Mouse (Mus musculus) left cerebral cortex, adult 9 months (tissue): ENCODE results near the gene Btbd17.

Experiments used
- DNase-seq, 2 experiments: peaks; one replicate each; pipeline ENCODE4 v3.0.0; 2022; ENCODE audit warnings: low spot score in 2 of 2

The Btbd17 gene

DNA sequence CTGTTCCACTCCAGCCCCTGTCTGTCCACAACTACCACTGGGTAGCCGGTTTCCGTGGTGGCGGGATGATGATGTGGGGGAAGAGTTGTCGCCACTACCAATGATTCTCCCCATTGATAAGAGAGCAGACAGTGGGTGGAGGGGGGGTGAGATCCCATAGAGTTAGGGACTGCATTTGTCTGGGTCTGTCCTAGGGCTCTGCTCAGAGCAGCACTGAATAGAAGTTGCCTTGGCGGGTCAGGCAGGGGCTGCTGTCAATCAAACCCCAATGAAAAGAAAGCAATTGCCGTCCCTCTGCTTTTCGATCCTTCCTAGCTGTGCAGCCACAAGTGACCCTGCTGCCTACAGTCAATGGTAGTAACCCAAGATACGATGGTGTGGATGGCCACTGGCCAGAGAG is 8.2 kb upstream of the Btbd17 start:
- DNase-seq, result no peak

DNA sequence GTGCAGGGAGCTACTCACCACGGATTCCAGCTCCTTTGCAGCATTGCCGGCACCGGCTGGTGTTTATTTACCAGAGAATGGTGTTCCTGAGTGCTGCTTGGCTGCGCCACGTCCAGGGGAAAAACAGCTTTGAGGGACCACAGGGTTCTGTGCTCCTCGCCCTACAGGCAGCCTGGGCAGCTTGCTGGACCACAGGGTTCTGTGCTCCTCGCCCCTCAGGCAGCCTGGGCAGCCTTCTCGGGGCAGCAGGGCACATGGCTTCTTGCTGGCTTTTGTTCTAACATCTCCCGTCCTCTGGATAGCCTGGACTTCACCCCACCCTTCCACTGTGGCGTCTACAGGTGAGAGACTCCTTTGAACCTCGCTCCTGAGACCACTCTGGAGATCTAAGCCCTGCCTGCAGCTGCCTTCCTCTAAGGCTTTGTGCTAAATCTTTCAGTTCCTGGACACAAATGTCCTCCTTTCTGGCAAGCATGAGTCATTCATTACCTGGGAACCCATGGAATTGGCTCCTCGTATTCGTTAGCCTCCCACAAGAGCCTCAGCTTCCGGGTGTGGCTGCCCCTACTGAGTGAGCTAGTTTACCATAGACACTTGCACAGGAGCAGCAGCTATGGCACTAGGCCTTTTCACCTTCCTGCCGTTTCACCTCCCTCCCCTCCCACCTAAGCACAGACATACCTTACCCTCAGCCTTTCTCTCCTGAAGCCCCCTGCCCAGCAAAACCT is 7.0 kb upstream of the Btbd17 start:
- DNase-seq, result no peak

DNA sequence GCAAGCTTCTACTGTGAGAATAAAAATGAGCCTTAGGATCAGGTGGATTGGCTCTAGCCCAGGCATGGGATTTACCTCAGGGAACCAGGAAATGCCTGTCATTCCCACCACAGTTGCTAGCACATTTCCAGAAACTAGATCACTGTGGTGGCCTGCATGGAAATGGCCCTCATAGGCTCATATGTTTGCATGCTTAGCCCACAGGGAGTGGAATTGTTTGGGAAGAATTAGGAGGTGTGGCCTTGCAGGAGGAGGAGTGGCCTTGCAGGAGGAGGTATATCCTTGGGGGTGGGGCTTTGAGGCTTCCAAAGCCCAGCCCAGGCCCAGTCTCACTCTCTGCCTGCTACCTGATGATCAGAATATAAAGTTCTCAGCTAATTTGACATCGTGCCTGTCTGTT is 6.2 kb upstream of the Btbd17 start:
- DNase-seq, result no peak

DNA sequence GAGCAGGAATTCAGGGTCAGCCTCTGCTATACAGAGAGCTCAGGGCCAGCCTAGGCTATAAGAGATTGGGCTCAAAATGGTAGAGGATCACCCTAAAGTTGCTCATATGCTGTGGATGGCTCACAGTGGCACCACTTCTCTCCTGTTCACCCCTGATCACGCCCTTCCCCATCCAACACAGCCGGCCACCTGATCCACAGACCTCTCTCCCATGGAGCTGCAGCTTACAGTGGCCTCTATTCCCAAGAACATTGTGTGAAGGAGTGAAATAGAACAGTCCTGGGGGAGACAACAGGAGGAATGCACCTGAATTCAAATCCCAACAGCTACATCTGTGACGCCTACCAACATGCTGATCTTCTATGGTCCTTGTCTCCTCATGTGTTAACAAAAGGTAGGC is 2.9 kb upstream of the Btbd17 start, which contains the start of gene Gpr142:
Gene Gpr142, plus strand, starts transcription at position 301 of the 400 bp plus-strand sequence.
- DNase-seq, result no peak

DNA sequence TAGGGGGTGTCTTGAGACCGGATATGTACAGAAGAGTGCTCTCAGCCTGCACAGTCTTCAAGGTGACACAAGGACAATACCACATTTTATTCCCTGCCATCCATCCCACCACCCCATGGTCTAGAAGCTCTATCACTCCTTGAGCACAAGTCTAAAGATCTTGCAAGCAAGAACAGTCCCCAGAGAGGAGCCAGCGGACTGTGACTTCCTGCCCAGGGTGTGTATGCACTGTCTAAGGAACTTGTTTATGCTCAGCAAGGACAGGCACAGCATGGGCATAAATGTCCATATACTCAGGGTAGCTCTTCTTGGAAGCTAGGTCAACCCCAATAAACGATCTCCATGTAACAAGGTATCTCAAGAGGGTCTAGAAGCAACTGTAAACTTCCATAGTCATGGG is 2.2 kb upstream of the Btbd17 start:
- DNase-seq, result no peak

DNA sequence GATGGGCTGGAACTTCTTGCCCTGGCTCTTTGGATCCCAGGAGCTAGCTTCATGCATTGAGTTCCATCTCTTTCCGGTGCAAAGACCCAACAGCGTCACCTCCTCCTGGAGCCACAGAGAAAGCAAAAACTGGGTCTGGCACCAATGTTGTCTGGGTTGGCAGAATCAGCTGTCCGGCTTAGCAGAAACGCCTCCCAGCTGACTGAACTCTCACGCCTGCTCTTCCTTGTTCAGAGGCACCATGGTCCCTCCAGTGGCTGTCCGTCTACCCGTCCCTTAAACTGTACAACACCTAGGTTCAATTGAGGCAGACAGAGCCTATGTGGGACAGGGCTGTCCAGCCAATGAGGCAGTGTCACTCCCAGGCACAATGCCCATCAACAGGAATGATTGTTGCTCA is 1.4 kb upstream of the Btbd17 start:
- DNase-seq, result no peak

DNA sequence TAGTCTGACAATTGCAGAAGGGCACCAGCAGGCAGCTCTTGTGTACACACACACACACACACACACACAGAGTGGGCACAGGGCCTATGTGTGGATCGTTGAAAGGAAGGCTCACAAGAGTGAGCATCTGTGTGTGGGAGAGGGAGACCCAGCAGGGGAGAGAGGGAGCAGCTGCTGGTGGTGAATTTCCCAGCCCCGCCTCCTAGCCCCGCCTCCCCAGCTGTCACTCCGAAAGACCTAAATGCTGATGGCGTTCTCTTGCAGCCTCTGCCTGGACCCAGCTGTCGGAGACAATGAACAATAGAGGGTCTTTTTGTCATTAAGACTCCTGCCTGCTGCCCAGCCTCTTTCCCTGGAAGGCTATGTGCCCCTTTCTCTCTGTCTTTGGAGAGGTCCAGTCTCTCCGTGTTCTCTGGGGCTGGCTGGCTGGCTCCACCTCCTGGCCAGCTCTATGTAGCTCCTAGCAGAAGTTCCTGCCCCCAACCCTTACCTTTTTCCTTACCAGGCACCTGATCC is 456 bp downstream of the Btbd17 start:
- peak; percentile 88 to 96 for DNase-seq

DNA sequence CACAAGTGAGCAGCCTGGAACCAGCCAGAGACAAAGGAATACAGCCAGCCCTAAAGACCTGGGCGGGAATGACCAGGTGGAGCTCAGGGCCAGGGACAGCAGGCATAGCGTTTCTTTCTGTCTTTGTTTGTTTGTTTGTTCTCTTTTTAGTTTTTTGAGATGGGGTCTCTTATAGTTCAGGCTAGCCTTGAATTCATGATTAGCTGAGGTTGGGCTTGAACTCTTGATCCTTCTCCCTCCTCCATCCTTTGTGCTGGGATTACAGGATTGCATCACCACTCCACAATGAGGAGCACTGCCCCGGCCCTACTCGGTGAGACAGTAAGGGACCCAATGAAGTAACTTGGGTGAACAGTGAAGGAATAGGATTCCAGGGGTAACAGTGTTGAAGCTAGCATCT is 1.1 kb downstream of the Btbd17 start:
- DNase-seq, result no peak

DNA sequence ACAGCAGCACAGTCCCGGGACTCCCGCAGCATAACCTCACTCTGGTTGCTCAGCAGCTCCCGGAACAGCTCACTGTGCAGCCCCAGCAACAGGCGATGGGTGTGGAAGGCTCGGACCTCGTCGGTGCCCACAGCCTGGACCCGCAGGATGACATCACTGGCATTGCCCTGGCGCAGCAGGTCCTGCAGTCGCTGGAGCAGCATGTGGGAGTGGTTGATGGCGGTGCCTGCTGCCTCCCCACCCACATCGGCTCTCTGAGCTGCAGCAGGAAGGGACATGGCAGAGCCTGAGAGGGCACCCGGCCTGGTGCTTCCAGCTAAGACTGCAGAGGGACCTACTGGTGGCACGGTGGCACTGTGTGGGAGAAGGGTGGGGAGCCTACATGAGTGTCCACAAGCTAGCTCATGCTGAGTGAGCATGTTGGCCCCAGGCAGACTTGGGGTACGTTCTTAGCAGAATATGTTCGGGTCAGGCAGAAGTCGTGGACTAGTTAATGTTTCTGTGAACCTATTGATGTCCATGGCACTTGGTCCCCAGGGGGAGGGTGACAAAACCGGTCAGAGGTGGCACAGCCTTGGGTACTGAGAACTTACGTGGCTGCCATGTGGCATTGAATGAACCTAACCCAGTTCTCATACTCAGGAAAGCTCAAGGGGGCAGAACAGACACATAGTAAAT is 1.7 kb downstream of the Btbd17 start:
- DNase-seq, result no peak

DNA sequence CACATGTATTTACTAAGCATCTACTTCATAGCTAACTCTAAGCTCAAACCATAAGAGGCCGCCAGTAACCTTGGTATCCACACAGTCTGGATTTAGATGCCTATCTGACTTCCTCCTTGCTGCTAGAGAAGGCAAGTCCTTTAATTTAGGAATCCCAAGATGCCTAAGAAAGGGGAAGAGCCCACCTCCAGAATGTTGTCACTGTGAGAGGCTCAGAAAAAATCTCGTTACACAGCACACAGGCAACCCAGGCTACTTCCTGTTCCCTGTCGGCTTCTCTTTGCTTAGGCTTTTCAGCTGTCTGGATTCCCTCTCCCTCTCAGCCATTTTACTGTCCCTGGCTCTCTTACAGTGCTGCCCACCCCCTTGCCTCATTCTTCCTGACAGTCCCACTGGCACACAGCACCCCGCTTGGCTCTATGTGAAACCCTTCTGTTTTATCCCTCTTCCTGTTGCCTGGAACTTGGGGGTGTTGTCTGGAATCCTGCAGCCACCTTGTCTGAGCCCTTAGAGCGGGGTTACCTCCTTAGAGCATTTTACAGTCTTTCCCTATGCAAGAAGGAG is 2.7 kb downstream of the Btbd17 start:
- no peak for DNase-seq

DNA sequence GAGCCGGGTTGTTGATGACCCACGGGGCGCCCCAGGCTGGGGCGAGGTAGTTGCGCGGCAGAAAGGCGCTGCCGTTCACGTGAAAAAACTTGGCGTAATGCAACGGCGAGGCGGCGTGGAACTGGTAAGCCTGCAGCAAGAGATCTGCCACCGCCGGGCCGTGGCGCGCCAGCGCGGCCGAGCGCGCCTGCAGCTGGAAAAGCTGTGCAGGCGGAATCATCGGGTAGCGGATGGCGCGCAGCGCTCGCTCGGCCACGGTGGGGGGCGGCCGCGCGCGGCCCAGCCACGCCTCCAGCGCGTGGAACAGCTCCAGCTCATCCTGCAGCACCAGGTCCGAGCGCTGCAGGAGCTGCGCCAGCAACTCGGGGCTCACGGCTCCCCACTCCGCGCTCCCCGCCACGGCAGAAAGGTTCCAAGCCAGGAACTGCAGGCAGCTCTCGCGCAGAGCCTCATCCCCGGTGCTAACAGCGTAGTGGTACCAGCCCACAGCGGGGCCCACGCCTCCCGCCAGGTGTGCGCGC is 3.8 kb downstream of the Btbd17 start:
- peak in 1 of 2 experiments; percentile 49 for DNase-seq

DNA sequence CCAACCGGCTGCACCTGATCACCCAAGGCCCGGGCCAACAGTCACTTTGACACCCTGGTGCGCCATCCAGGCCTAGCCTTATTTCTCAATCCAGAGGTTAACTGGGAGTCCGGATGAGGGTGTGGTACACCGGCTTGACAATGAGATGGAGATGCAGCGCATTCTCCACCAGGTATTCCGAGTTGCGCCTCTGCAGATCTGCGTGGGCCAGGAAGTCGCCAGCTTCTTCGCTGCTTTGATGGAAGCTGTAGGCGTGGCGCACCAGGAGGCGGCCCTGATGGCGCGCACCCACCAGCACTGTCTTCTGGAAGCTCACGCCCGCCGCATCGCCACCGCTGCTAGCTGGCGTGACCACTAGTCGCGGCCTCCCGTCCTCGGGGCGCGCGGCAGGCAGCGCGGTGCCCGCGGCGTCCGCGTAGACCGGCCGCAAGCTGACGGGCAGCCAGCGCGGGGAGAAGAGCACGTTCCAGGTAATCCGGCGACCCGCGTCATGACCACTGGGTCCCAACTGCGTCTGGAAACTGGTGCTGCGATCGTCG is 4.3 kb downstream of the Btbd17 start:
- peak in 1 of 2 experiments; percentile 40 for DNase-seq

DNA sequence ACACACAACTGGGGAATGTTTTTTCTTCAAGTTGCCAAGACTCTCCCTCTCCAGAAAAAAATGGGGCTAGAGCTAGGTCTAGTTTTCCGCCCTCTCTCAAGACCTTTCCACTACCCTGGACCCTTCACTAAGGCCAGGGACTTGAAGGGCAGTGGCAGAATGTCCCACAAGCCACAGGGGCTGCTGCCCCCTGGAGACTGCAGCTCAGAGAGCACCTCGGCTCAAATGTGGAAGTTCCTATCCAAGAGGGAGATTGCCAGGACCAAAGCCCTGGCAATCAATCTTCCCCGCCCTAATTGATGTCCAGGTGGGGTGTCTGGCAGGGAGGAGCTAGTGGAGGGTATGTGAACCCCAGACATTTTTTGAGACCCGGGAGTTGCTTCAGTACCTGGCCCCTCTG is 4.9 kb downstream of the Btbd17 start:
- DNase-seq, result no peak

DNA sequence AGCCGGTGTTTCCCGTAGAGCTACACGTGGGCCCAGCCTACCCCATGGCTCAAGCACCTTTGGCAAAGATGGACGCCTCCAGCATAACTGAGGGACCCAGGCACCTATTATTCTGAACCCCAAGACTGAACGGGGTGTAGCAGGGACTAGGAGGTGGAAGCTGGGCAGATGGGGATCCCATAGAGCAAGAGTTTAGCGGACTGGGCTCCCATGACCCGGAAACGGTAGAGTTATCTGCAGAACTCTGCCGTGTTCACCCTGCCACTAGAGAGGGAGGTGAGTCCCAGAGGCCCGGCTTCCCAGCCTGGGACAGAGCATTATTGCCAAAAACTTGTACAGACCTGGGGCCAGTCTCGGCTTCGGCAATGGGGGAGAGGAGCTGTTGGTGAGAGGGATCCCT is 5.6 kb downstream of the Btbd17 start:
- DNase-seq, result no peak

DNA sequence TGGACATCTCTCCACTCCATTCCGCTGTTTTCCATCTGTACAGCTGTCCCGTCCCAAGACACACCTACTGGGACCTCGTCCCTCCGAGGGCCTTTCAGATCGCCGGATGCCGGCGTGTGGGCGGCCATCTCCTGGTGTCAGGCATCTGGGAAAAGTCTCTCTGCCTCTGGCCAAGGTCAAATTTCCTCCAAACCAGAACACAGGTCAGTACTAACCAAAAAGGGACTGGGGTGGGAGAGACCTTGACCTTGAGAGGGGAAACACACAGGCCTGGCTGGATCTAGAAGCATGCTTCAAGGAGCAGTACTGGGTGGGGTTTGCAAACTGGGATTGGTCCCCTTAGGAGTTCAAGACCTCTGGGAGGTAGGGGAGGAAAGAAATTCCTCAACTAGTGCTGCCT is 6.0 kb downstream of the Btbd17 start:
- DNase-seq, result no peak

DNA sequence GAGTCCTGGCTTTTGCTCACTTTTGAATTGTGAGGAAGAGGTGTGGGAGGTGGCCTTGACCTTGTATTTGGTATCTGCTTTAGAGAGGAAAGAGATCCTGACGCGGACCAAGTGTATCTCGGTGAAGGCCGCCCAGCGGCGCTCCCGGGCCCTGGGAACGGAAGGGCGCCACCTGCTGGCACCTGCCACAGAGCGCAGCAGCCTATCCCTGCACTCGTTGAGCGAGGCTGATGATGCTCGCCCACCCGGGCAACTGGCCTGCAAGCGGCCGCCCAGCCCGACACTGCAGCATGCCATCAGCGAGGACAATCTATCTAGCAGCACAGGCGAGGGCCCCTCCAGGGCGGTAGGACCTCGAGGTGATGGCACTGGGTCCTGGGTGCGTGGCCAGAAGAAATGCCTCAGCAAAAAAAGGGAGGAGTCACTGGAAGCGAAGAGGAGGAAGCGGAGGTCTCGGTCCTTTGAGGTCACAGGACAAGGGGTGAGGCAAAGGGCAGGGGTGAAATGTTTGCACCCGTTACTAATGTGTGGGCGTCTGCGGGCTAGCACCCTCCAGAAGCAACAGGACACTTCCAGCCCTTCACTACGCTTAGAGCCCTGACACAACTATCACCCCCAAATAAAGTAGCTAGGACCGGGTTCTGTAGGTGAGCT is 6.6 kb downstream of the Btbd17 start:
- DNase-seq, result peak in 1 of 2 experiments; percentile 79

DNA sequence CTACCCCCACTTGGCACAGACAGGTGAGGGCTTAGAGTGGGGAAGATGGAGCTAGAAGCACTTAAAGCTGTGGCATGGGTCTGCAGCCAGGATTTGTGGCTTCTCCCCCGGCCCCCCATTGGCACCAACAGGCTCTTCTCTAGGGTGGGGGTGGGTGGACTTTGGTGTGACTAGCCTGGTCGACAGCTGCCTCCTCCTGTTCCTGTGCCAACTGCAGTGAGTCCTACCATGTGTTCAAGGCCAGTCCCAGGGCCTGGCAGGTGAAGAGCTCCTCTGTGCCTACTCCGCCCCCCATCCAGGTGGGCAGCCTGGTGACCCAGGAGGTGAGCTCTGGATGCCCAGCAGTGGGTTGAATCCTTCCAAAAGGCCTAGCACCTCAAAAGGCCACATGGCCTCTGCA is 8.1 kb downstream of the Btbd17 start:
- DNase-seq, result no peak

DNA sequence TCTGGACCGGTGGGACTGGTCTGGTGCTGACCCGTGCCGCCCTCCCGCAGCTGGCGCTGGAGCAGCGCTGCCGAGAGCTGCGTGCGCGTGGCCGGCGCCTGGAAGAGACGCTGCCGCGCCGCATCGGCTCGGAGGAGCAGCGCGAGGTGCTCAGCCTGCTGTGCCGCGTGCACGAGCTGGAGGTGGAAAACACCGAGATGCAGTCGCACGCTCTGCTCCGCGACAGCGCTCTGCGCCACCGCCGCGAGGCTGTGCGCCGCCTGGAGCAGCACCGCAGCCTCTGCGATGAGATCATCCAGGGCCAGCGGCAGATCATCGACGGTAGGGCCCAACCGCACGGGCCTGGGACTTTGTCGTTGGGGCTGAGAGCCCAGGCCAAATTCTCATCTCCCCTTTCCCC is 9.4 kb downstream of the Btbd17 start:
- DNase-seq, result peak in 1 of 2 experiments; percentile 49

DNA sequence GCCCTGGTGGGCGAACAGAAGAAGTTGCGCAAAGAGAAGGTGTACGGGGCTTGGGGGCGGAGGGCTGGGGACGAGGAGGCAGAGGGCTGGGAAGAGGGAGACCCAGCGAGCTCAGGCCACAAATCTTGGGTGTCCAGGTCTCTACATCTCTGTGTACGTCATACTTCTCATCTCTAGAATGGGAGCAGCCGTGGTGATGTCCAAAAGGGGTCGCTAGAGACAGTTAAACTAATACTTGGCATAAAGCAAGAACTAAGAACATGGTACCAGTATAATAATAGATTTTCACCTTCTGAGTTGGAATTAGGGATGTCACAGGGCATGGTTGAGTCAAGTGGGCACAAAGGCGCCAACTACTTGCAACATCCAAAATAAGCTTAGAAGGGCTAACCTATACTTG is 9.9 kb downstream of the Btbd17 start:
- DNase-seq, result no peak

DNA sequence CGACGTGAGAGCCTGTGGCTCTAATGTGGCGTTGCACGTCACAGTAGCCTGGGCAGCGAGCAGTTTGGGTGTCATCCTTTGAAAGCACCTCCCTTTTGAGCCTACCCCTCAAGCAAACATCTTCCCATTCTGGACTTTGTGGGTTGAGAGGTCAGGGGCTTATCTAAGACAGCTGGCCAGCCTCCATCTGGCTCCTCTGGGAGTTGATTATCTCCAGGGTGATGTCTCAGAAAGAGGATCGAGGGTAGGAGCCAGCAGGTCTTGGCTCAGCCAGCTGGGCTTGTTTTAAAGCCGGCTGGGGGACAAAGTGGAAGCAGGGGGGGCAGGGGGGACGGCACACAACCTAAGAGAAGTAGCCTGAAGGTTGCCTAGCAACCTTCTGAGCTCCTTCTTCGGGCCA is 15.7 kb downstream of the Btbd17 start:
- no peak for DNase-seq

DNA sequence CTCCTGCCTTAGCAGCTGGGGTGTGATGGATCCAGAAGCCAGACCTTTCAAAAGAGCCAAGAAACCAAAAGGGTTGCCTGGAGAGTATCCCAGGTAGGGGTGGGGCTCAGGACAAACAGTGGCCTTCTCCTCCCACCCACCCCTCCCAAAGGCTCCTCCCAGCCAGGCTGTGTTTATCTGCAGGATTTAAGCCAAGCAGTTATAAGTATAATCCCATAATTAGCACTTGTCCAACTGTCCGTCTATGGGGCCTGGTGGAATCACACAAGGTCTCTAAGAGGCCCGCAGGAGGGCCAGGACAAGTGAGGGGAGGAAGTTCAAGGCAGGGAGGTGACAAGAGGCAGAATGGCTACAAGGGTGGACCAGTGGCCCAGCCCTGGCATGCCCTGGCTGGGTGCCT is 23.8 kb downstream of the Btbd17 start:
- no peak for DNase-seq

DNA sequence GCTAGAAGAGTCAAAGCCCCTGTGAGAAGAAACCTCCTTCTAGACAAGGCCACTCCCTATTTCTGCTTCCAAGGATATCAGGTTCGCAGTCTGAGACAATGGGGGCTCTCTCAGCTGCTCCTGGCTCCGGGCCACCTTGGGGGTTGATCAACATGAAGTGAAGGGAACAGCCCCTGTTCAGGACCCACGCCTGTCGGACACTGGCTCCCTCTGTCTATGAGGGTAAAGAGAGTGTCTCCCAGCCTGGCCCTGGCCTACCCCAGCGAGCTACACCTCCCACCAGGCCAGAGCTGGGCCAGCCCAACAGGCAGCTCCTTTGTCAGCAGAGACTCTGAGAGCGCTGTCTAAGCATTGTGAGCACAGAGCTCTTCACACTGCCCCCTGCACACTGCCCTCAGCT is 25.8 kb downstream of the Btbd17 start:
- no peak for DNase-seq
